Mouse (Mus musculus): ENCODE measurements around the gene BC048562. TPM values are rescaled to one million over a fixed set of nuclear protein-coding genes. Genes with fewer than 3 reads are reported as not detected.
A peak's percentile ranks its signal among the peaks of the same experiment; 100 is the strongest.

The BC048562 gene
- polyA plus RNA-seq, 1 experiment from 2014 or later = not detected

DNA sequence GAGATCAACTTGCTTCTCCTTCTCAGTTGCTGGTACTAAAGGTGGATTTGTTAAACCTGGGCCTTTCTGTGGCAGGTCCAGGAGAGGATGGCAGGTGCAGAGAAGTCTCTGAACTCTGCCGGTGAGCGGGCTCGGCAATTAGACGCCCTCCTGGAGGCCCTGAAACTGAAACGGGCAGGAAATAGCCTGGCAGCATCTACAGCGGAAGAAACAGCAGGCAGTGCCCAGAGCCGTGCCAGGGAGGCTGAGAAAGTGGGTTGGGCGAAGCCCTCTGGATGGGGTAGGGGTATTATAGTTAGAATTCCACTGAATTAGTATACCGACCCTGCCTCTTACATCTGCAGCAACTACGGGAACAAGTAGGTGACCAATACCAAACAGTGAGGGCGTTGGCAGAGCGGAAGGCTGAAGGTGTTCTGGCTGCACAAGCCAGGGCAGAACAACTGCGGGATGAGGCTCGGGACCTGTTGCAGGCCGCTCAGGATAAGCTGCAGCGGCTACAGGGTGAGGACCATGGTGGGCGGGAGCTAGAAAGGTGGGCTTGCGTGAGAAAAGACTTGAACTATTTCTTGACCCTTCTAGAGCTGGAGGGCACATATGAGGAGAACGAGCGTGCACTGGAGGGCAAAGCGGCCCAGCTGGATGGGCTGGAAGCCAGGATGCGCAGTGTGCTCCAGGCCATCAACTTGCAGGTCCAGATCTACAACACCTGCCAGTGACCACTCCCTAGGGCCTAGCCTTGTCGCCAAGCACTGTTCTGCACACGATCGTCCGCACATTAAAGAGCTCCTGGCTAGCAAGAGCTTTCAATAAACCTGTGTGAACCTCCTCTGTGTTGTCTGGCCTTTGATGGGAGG lies 53.6 kb downstream of the BC048562 start:
- H3K4me2 ChIP-seq (ENCODE audit: low read depth) = peak overlapping the region; percentile 93
- WGBS = 73% methylated on average over 26 of the region's 26 CpGs
- peaks cover 5% of the 10 kb centered on the region for H3K4me1 ChIP-seq (ENCODE audit: control insufficient read depth, insufficient read depth, low read length)
- peak overlapping the region; percentile 77 for H3K27ac ChIP-seq (ENCODE audit: low read depth, low read length)
- ATAC-seq (ENCODE audit: insufficient read depth, low FRiP score, low TSS enrichment) (peak; percentile 32), DNase-seq (ENCODE audit: low spot score) (no peak)
- H3K4me3 ChIP-seq (ENCODE audit: low read depth, low read length) = peak overlapping the region; percentile 86
- peaks cover 34% of the 10 kb centered on the region for H3K36me3 ChIP-seq (ENCODE audit: control insufficient read depth, insufficient read depth, low read length)
- H3K27me3 ChIP-seq (ENCODE audit: control insufficient read depth, insufficient read depth, low read length) = no peaks in the 10 kb centered on the region
- H3K9ac ChIP-seq (ENCODE audit: low read length) = peak overlapping the region; percentile 87
- no peaks in the 10 kb centered on the region for H3K9me3 ChIP-seq (ENCODE audit: control insufficient read depth, low read length)

DNA sequence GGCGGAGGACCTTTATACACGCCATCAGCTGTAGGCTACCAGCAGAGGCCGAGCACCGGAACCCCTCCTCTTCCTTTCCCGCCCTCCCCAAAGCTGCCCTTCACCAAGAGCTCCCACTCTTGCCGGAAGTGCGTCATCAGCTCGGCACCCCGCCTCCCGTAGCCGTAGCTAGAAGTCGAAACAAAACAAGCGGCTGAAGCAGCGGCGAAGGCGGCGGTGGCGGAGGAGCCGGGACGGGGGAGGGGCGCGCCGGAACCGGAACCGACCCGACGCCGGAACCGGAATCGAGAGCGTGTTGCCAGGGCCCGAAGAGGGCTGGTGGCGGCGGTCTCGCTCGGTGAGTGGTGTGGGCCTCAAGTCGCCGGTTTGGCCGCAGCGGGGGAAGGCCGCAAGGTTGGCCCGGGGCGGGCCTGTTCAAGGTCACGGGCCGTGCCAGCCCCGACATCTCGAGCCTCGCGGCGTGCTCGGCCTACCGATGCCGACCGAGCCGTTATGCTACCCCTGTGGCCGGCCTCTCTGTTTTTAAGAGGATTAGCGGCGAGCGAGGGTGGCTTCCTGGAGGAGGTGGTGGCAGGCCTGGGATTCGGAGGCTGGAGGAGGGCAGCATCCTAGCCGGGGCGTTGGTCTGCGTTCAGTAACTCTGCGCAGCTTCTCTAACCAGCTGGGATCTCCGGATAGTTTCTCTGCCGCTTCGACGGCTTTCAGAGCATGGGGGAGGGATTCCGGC lies 54.4 kb downstream of the BC048562 start, which contains the start of gene Usp19:
TSS of gene Usp19 (plus strand) at position 44 of the 727 bp plus-strand sequence.
- H3K9me3 ChIP-seq (ENCODE audit: control insufficient read depth, low read length) = no peaks in the 10 kb centered on the region
- no peaks in the 10 kb centered on the region for H3K27me3 ChIP-seq (ENCODE audit: control insufficient read depth, insufficient read depth, low read length)
- peak within 1 kb of the TSS; percentile 93 for H3K4me2 ChIP-seq (ENCODE audit: low read depth)
- WGBS = under 1% methylated on average over 68 of the region's 69 CpGs
- H3K27ac ChIP-seq (ENCODE audit: low read depth, low read length) = peak within 1 kb of the TSS; percentile 77
- peaks cover 39% of the 10 kb centered on the region for H3K36me3 ChIP-seq (ENCODE audit: control insufficient read depth, insufficient read depth, low read length)
- ATAC-seq (ENCODE audit: insufficient read depth, low FRiP score, low TSS enrichment) (peak; percentile 93), DNase-seq (ENCODE audit: low spot score) (peak; percentile 96)
- H3K9ac ChIP-seq (ENCODE audit: low read length) = peak within 1 kb of the TSS; percentile 87
- H3K4me3 ChIP-seq (ENCODE audit: low read depth, low read length) = peak within 1 kb of the TSS; percentile 86
- peaks cover 5% of the 10 kb centered on the region for H3K4me1 ChIP-seq (ENCODE audit: control insufficient read depth, insufficient read depth, low read length)

DNA sequence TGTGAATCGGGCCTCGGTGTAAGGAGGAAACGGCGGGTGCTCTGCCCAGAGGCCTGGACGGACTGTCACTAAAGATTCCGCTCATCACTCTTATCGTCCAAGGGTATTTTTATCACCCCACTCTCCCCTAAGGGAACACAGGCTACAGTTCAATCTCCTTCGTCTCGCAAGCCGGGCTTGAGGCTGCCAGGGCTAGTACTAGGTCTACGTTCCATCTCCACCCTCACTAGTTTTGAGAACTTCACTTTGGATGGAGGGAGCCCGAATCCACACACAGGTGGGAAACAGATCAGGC lies 55.0 kb downstream of the BC048562 start:
- peak overlapping the region; percentile 77; the same call in 1 of the 2 replicates for H3K27ac ChIP-seq (ENCODE audit: low read depth, low read length)
- H3K4me3 ChIP-seq (ENCODE audit: low read depth, low read length) = peak overlapping the region; percentile 86
- DNase-seq (ENCODE audit: low spot score) = no peak
- ATAC-seq (ENCODE audit: insufficient read depth, low FRiP score, low TSS enrichment) = 0 out of 2 replicates have a peak, but pooled peaks have one; percentile 3
- H3K36me3 ChIP-seq (ENCODE audit: control insufficient read depth, insufficient read depth, low read length) = peaks cover 41% of the 10 kb centered on the region
- peak overlapping the region; percentile 93 for H3K4me2 ChIP-seq (ENCODE audit: low read depth)
- no peaks in the 10 kb centered on the region for H3K9me3 ChIP-seq (ENCODE audit: control insufficient read depth, low read length)
- WGBS = 15% methylated on average over 12 of the region's 12 CpGs
- peak overlapping the region; percentile 87 for H3K9ac ChIP-seq (ENCODE audit: low read length)
- H3K27me3 ChIP-seq (ENCODE audit: control insufficient read depth, insufficient read depth, low read length) = no peaks in the 10 kb centered on the region
- peaks cover 5% of the 10 kb centered on the region for H3K4me1 ChIP-seq (ENCODE audit: control insufficient read depth, insufficient read depth, low read length)

DNA sequence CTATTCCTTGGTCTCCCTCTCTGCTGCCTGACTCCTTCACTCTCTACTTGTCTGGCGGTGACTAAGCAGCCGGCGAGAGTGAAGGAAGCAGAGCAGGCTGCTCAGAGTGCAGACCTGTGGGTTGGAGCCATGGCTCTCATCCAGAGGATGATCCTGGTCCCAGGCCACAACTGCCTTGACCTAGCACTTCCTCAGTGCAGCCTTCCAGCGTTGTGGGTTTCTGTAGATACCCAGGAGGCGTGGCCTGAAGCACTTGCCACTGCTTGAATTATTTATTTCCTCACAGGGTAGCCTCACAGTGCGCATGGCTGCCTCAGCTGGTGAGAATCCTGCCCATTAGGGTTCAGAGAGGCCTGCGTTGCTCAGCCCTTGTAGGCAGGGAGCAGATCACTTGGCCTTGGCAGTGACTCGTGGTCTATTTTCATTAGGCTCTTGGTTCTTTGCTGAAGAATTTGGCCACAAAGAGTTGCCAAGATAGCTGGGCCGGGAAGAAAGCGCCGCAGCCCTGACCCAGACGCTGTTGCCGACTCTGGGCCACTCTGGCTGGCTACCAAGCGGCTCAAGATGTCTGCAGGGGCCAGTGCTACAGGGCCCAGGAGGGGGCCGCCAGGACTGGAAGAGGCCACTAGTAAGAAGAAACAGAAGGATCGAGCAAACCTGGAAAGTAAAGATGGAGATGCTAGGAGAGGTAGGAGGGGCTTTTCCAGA lies 55.9 kb downstream of the BC048562 start:
- Histone ChIP-seq H3K9ac (ENCODE audit: low read length) (peak overlapping the region; percentile 87; the same call in 1 of the 2 replicates), H3K4me2 (ENCODE audit: low read depth) (peak overlapping the region; percentile 93), H3K4me3 (ENCODE audit: low read depth, low read length) (peak overlapping the region; percentile 86), H3K9me3 (ENCODE audit: control insufficient read depth, low read length) (no peaks in the 10 kb centered on the region), H3K4me1 (ENCODE audit: control insufficient read depth, insufficient read depth, low read length) (peaks cover 5% of the 10 kb centered on the region), H3K27ac (ENCODE audit: low read depth, low read length) (no peak overlapping the region), H3K27me3 (ENCODE audit: control insufficient read depth, insufficient read depth, low read length) (no peaks in the 10 kb centered on the region), H3K36me3 (ENCODE audit: control insufficient read depth, insufficient read depth, low read length) (peaks cover 45% of the 10 kb centered on the region)
- DNase-seq (ENCODE audit: low spot score) (no peak), ATAC-seq (ENCODE audit: insufficient read depth, low FRiP score, low TSS enrichment) (no peak)
- WGBS = 90% methylated on average over 16 of the region's 16 CpGs

DNA sequence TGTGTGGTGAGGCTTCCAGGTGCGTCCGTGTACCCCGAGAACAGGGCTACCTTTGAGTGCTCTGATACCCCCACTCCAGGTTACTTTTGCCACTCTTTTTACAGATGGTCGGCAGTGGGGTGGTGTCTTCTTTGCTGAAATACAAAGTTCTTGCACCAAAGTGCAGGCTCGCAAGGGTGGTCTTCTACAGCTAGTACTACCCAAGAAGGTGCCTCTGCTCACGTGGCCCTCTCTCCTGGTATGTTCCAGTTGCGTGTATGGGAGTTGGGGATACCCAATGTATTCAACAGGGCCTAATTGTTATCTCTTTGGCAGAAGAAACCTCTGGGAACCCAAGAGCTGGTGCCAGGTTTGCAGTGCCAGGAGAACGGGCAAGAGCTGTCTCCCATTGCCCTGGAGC lies 57.0 kb downstream of the BC048562 start:
- no peak for DNase-seq (ENCODE audit: low spot score)
- ATAC-seq (ENCODE audit: insufficient read depth, low FRiP score, low TSS enrichment) = no peak
- Histone ChIP-seq H3K9me3 (ENCODE audit: control insufficient read depth, low read length) (no peaks in the 10 kb centered on the region), H3K36me3 (ENCODE audit: control insufficient read depth, insufficient read depth, low read length) (peaks cover 52% of the 10 kb centered on the region), H3K4me1 (ENCODE audit: control insufficient read depth, insufficient read depth, low read length) (peaks cover 5% of the 10 kb centered on the region), H3K27me3 (ENCODE audit: control insufficient read depth, insufficient read depth, low read length) (no peaks in the 10 kb centered on the region), H3K4me3 (ENCODE audit: low read depth, low read length) (no peak overlapping the region), H3K4me2 (ENCODE audit: low read depth) (no peak overlapping the region), H3K27ac (ENCODE audit: low read depth, low read length) (no peak overlapping the region), H3K9ac (ENCODE audit: low read length) (no peak overlapping the region)
- WGBS = 94% methylated on average over 8 of the region's 8 CpGs

DNA sequence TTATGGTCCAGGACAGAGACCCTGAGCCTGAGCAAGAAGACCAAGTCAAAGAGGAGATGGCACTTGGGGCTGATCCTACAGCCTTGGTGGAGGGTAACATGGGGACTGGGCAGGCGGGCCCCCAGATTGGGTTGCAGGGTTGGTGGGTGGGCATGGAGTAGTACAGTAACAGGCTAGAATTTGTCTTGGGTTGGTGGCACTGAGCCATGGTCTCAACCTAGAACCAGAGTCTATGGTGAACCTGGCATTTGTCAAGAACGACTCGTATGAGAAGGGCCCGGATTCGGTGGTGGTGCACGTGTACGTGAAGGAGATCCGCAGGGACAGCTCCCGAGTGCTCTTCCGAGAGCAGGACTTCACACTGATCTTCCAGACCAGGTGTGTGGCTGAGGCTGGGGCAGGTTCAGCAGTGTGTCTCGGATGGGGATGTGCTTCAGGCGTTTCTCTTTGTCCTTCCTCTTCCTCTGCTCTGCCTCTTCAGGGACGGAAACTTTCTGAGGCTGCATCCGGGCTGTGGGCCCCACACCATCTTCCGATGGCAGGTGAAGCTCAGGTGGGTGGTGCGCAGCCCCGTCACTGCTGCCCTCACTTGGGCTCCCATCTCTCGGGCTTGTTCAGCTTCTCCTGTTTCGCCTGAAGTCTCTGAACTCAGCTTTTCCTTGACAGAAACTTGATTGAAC lies 58.0 kb downstream of the BC048562 start:
- Histone ChIP-seq H3K9ac (ENCODE audit: low read length) (no peak overlapping the region), H3K27ac (ENCODE audit: low read depth, low read length) (no peak overlapping the region), H3K36me3 (ENCODE audit: control insufficient read depth, insufficient read depth, low read length) (peaks cover 59% of the 10 kb centered on the region), H3K9me3 (ENCODE audit: control insufficient read depth, low read length) (no peaks in the 10 kb centered on the region), H3K4me3 (ENCODE audit: low read depth, low read length) (no peak overlapping the region), H3K4me2 (ENCODE audit: low read depth) (no peak overlapping the region), H3K4me1 (ENCODE audit: control insufficient read depth, insufficient read depth, low read length) (peaks cover 5% of the 10 kb centered on the region), H3K27me3 (ENCODE audit: control insufficient read depth, insufficient read depth, low read length) (no peaks in the 10 kb centered on the region)
- DNase-seq (ENCODE audit: low spot score) (no peak), ATAC-seq (ENCODE audit: insufficient read depth, low FRiP score, low TSS enrichment) (no peak)
- WGBS = 96% methylated on average over 19 of the region's 19 CpGs

DNA sequence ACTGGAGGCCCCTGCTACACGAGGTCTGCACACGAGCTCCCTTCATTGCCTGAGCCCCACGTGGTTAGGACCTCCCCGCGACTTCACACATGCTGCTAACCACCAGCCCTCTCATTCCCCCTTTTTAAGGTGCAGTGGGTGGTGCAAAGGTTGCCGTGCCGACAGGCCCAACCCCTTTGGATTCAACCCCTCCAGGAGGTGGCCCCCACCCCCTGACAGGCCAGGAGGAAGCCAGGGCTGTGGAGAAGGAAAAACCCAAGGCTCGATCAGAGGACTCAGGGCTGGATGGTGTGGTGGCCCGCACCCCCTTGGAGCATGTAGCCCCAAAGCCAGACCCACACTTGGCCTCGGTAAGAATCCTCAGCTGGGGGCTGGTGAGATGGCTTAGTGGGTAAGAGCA lies 58.6 kb downstream of the BC048562 start:
- no peak overlapping the region for H3K4me3 ChIP-seq (ENCODE audit: low read depth, low read length)
- no peak for ATAC-seq (ENCODE audit: insufficient read depth, low FRiP score, low TSS enrichment)
- WGBS = 83% methylated on average over 10 of the region's 10 CpGs
- no peaks in the 10 kb centered on the region for H3K9me3 ChIP-seq (ENCODE audit: control insufficient read depth, low read length)
- no peak overlapping the region for H3K9ac ChIP-seq (ENCODE audit: low read length)
- no peak overlapping the region for H3K4me2 ChIP-seq (ENCODE audit: low read depth)
- H3K36me3 ChIP-seq (ENCODE audit: control insufficient read depth, insufficient read depth, low read length) = peaks cover 61% of the 10 kb centered on the region
- H3K4me1 ChIP-seq (ENCODE audit: control insufficient read depth, insufficient read depth, low read length) = peaks cover 5% of the 10 kb centered on the region
- no peak for DNase-seq (ENCODE audit: low spot score)
- no peak overlapping the region for H3K27ac ChIP-seq (ENCODE audit: low read depth, low read length)
- no peaks in the 10 kb centered on the region for H3K27me3 ChIP-seq (ENCODE audit: control insufficient read depth, insufficient read depth, low read length)
